Mouse (Mus musculus) embryonic facial prominence, embryonic 14.5 days (tissue): ENCODE results near the gene Ppp1cc. TPM values are rescaled to one million over a fixed set of nuclear protein-coding genes. Genes with fewer than 3 reads are reported as not detected.
A peak's percentile ranks its signal among the peaks of the same experiment; 100 is the strongest.

Experiments used
- ATAC-seq: fragments of 200-750 bp; cut with Nextera tagmentation; 2 replicates; pipeline ENCODE4 v1.8.0; 2017; ENCODE audit warnings: low read depth, moderate number of reproducible peaks, moderate TSS enrichment
- DNase-seq: peaks from one replicate; pipeline ENCODE4 v3.0.0-alpha.2; 2015; ENCODE audit warnings: low spot score
- H3K27ac ChIP-seq: fragments of 300-500 bp; sonication (generic); replicated peaks from 2 replicates; pipeline ENCODE4 v1.5.1; 2014; ENCODE audit warnings: low read depth, mild to moderate bottlenecking, low read length, moderate library complexity
- H3K27me3 ChIP-seq: fragments of 300-500 bp; sonication (generic); replicated peaks from 2 replicates; pipeline ENCODE4 v1.6.1; 2014; ENCODE audit warnings: low read length; ENCODE audit not compliant: control insufficient read depth, insufficient read depth
- H3K36me3 ChIP-seq: fragments of 300-500 bp; sonication (generic); 2 replicates; pipeline ENCODE4 v1.6.1; 2014; ENCODE audit warnings: low read length, mixed read lengths; ENCODE audit not compliant: control insufficient read depth, insufficient read depth
- H3K4me1 ChIP-seq: fragments of 300-500 bp; sonication (generic); 2 replicates; pipeline ENCODE4 v1.6.1; 2014; ENCODE audit warnings: antibody characterized with exemption, low read length; ENCODE audit not compliant: control insufficient read depth, insufficient read depth
- H3K4me2 ChIP-seq: fragments of 300-500 bp; sonication (generic); 2 replicates; pipeline ENCODE4 v1.6.1; 2014; ENCODE audit warnings: low read depth, mild to moderate bottlenecking, low read length, moderate library complexity, mixed read lengths
- H3K4me3 ChIP-seq: fragments of 300-500 bp; sonication (generic); 2 replicates; pipeline ENCODE4 v1.5.1; 2014; ENCODE audit warnings: low read depth, mild to moderate bottlenecking, low read length
- H3K9ac ChIP-seq: fragments of 300-500 bp; sonication (generic); 2 replicates; pipeline ENCODE4 v1.6.1; 2014; ENCODE audit warnings: low read depth, mild to moderate bottlenecking, low read length, moderate library complexity, mixed read lengths
- H3K9me3 ChIP-seq: fragments of 300-500 bp; sonication (generic); 2 replicates; pipeline ENCODE4 v1.6.1; 2016; ENCODE audit warnings: low read length; ENCODE audit not compliant: control insufficient read depth
- WGBS: fragments of 180-500 bp; shearing (Covaris S2); extraction: QIAGEN DNeasy Blood & Tissue Kit; methylation state at CpG from one replicate; pipeline ENCODE4 v1.1.7; 2014; 5-methylcytosine and 5-hydroxymethylcytosine counted together
- polyA plus RNA-seq: library from polyadenylated mRNA; unstranded; fragments of >200 nt; fragmentation: Nextera tagmentation; extraction: Ambion mirVana; gene quantifications from 2 replicates; pipeline ENCODE4 v1.2.1, GENCODE M21; 2014

Ppp1cc gene
- polyA plus RNA-seq, 1 experiment from 2014 or later = 231 TPM

GRCm38 (mm10) chr5:122189115-122189514, 31.0 kb downstream of the Ppp1cc start:
- Histone ChIP-seq H3K4me3 (no peak overlapping the region), H3K9ac (no peak overlapping the region), H3K36me3 (no peaks in the 10 kb centered on the region), H3K27me3 (no peaks in the 10 kb centered on the region), H3K27ac (no peak overlapping the region), H3K4me1 (no peaks in the 10 kb centered on the region), H3K4me2 (no peak overlapping the region), H3K9me3 (no peaks in the 10 kb centered on the region)
- 62% methylated on average over 3 of the region's 3 CpGs for WGBS
- ATAC-seq (no peak), DNase-seq (no peak)

GRCm38 (mm10) chr5:122190465-122190864, 32.4 kb downstream of the Ppp1cc start:
- WGBS = 43% methylated on average over 7 of the region's 7 CpGs
- ATAC-seq = no peak
- H3K4me3 ChIP-seq = no peak overlapping the region

GRCm38 (mm10) chr5:122191269-122192063, 33.4 kb downstream of the Ppp1cc start:
- H3K4me2 ChIP-seq = no peak overlapping the region
- ATAC-seq (no peak), DNase-seq (no peak)
- no peaks in the 10 kb centered on the region for H3K27me3 ChIP-seq
- no peaks in the 10 kb centered on the region for H3K9me3 ChIP-seq
- H3K27ac ChIP-seq = no peak overlapping the region
- H3K4me1 ChIP-seq = no peaks in the 10 kb centered on the region
- no peak overlapping the region for H3K4me3 ChIP-seq
- no peak overlapping the region for H3K9ac ChIP-seq
- H3K36me3 ChIP-seq = no peaks in the 10 kb centered on the region
- WGBS = 80% methylated on average over 12 of the region's 12 CpGs

More at GRCm38 (mm10) chr5:122190465-122190864, 32.4 kb downstream of the Ppp1cc start:
- Histone ChIP-seq H3K27me3 (no peaks in the 10 kb centered on the region), H3K9me3 (no peaks in the 10 kb centered on the region), H3K4me2 (no peak overlapping the region), H3K27ac (no peak overlapping the region), H3K36me3 (no peaks in the 10 kb centered on the region), H3K4me1 (no peaks in the 10 kb centered on the region), H3K9ac (no peak overlapping the region)
- DNase-seq = no peak

- 38% methylated on average over 3 of the region's 4 CpGs for WGBS
- DNase-seq = no peak
- H3K4me1 ChIP-seq = no peaks in the 10 kb centered on the region
- no peak overlapping the region for H3K9ac ChIP-seq
- H3K36me3 ChIP-seq = no peaks in the 10 kb centered on the region
- no peak overlapping the region for H3K4me3 ChIP-seq
- no peak overlapping the region for H3K27ac ChIP-seq
- H3K4me2 ChIP-seq = no peak overlapping the region
- no peaks in the 10 kb centered on the region for H3K9me3 ChIP-seq
- H3K27me3 ChIP-seq = no peaks in the 10 kb centered on the region
- no peak for ATAC-seq
These were observed 34.3 kb downstream of the Ppp1cc start for GRCm38 (mm10) chr5:122192347-122192746.

- Histone ChIP-seq H3K27me3 (no peaks in the 10 kb centered on the region), H3K9ac (no peak overlapping the region), H3K36me3 (no peaks in the 10 kb centered on the region), H3K27ac (no peak overlapping the region), H3K9me3 (0 out of 2 replicates have a peak, but pooled peaks cover 2% of the 10 kb centered on the region), H3K4me1 (no peaks in the 10 kb centered on the region), H3K4me2 (no peak overlapping the region), H3K4me3 (no peak overlapping the region)
- ATAC-seq = no peak
- WGBS = 88% methylated on average over 4 of the region's 4 CpGs
- no peak for DNase-seq
These were observed 42.8 kb downstream of the Ppp1cc start for GRCm38 (mm10) chr5:122200872-122201271.

GRCm38 (mm10) chr5:122201904-122202303, 43.8 kb downstream of the Ppp1cc start:
- Histone ChIP-seq H3K27me3 (no peaks in the 10 kb centered on the region), H3K9ac (no peak overlapping the region), H3K4me3 (no peak overlapping the region), H3K9me3 (0 out of 2 replicates have a peak, but pooled peaks cover 2% of the 10 kb centered on the region), H3K4me2 (no peak overlapping the region), H3K27ac (no peak overlapping the region), H3K4me1 (no peaks in the 10 kb centered on the region), H3K36me3 (no peaks in the 10 kb centered on the region)
- 89% methylated on average over 6 of the region's 6 CpGs for WGBS
- ATAC-seq = no peak
- DNase-seq = no peak

GRCm38 (mm10) chr5:122204180-122204579, 46.1 kb downstream of the Ppp1cc start:
- no peaks in the 10 kb centered on the region for H3K27me3 ChIP-seq
- DNase-seq (no peak), ATAC-seq (no peak)
- H3K36me3 ChIP-seq = no peaks in the 10 kb centered on the region
- no peak overlapping the region for H3K4me2 ChIP-seq
- H3K4me3 ChIP-seq = no peak overlapping the region
- peaks cover 5% of the 10 kb centered on the region for H3K4me1 ChIP-seq
- H3K9ac ChIP-seq = no peak overlapping the region
- 61% methylated on average over 2 of the region's 2 CpGs for WGBS
- no peak overlapping the region for H3K27ac ChIP-seq
- 0 out of 2 replicates have a peak, but pooled peaks cover 2% of the 10 kb centered on the region for H3K9me3 ChIP-seq

- 73% methylated on average over 4 of the region's 4 CpGs for WGBS
- Histone ChIP-seq H3K9ac (no peak within 1 kb of the TSS), H3K9me3 (no peaks in the 10 kb centered on the region), H3K36me3 (no peaks in the 10 kb centered on the region), H3K27ac (no peak within 1 kb of the TSS), H3K4me2 (no peak within 1 kb of the TSS), H3K4me3 (no peak within 1 kb of the TSS), H3K27me3 (no peaks in the 10 kb centered on the region), H3K4me1 (peaks cover 8% of the 10 kb centered on the region)
- DNase-seq (no peak), ATAC-seq (no peak)
These were observed 48.4 kb downstream of the Ppp1cc start, which contains the start of gene Hvcn1 for GRCm38 (mm10) chr5:122206475-122206874. TSS of gene Hvcn1 (plus strand) at chr5:122206804.

GRCm38 (mm10) chr5:122208909-122209308, 50.8 kb downstream of the Ppp1cc start:
- Histone ChIP-seq H3K4me3 (0 out of 2 replicates have a peak overlapping the region, but pooled peaks have one; percentile 41), H3K27me3 (no peaks in the 10 kb centered on the region), H3K36me3 (no peaks in the 10 kb centered on the region), H3K4me1 (peaks cover 8% of the 10 kb centered on the region), H3K27ac (peak overlapping the region; percentile 46), H3K4me2 (peak overlapping the region; percentile 58), H3K9ac (peak overlapping the region; percentile 63), H3K9me3 (no peaks in the 10 kb centered on the region)
- no peak for DNase-seq
- ATAC-seq = no peak
- 38% methylated on average over 6 of the region's 6 CpGs for WGBS
